Mouse (Mus musculus) gastrocnemius, adult 18-20 months (tissue): Measurements from ENCODE around the gene Olfr282. TPM values are rescaled to one million over a fixed set of nuclear protein-coding genes. Genes with fewer than 3 reads are reported as not detected.
"Not testable (repeated sequence)": the region's sequence is repeated elsewhere in the genome, so short reads cannot be mapped to it uniquely, and the experiment has no call there.

Source experiments
- DNase-seq: peaks from one replicate; pipeline ENCODE4 v3.0.0; 2021; ENCODE audit warnings: low spot score
- long read RNA-seq, 2 experiments: library from polyadenylated mRNA; stranded (forward); transcript quantifications; one replicate each; pipeline ENCODE4 v2.0.0; 2021
- total RNA-seq, 2 experiments: library from RNA; stranded (reverse); gene quantifications; 2 replicates each; pipeline ENCODE4 v1.2.3; 2021

The Olfr282 gene
- total RNA-seq = not detected
- long read RNA-seq, experiment 1 = 0 reads
- long read RNA-seq, experiment 2 = 0 reads

- DNase-seq = not testable (repeated sequence)
These were observed at the start of gene Olfr282 for GRCm38 (mm10) chr15:98430925-98431324. Gene Olfr282, plus strand, starts transcription at chr15:98431225.

- DNase-seq = no peak
These were observed 43.4 kb upstream of the Olfr282 start for GRCm38 (mm10) chr15:98387621-98388020.

DNA sequence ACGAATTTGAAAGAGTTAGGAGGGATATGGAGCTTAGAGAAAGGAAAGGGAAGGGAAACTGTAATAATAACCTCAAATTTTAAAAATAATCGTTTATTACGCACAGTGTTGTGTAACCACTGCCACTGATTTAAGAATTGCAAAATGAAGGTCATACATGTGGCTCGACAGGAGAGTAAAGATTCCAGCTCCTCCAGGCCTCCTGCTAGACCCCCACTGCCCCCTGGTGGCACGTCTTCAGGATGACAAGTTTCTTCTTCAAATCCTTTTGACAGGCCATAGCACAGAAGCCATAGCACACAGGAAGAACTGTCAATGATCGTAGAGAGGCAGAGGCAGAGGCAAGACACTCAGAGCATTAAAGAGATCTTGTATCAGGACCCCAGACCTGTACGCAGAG is 41.2 kb upstream of the Olfr282 start:
- peak; percentile 69 for DNase-seq

DNA sequence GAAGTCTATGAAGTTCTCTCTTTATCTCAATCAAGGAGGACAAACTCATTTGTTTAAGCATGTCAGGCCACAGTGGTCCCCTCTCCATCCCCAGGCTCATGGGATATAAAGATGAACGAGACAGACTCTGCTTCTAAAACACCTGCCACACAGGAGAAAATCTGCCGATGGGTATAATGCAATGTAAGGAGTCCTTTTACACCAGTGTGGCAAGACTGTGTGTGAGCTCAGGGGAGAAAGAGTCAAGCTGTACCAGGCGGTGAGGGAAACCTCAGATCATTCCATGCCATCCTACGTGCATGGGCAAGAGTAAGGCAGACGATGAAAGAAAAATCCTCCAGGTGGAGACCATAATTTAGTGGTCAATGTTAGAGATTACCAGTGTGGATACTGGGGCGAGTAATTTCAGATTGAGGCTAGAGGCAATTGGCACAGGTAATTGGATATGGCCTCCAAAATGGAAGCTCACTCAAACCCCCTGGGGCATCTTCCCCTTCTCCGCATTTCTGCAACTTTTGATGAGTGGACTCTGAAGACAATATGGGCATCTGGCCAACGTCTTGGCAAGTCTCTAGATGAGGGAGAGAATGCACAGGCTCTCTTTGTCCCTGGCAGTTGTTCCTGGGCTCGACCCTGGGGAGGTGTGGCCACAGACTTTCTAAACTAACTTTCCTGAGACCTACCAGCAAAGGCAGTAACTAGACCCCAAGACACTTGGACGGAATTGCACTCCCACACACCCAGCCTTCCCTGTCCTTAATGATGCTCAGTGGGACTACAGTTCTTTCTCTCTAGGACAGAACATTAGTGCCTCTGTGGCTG is 39.7 kb upstream of the Olfr282 start:
- DNase-seq = peak; percentile 9

DNA sequence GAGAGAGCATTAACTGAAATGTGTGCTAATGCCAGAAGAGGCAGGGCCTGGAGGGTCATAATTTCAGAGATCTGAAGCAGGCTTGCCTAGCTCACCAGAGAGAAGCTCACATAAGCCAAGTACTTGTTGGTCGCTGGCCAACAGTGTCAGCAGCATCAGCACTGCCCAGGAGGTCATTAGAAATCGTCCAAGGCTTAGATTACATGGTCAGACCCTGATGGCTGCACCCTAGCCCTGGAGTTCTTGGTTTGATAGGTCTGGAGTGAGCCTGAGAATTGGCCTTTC is 39.2 kb upstream of the Olfr282 start:
- DNase-seq = peak; percentile 32

GRCm38 (mm10) chr15:98397136-98397535 is 33.9 kb upstream of the Olfr282 start:
- no peak for DNase-seq

DNA sequence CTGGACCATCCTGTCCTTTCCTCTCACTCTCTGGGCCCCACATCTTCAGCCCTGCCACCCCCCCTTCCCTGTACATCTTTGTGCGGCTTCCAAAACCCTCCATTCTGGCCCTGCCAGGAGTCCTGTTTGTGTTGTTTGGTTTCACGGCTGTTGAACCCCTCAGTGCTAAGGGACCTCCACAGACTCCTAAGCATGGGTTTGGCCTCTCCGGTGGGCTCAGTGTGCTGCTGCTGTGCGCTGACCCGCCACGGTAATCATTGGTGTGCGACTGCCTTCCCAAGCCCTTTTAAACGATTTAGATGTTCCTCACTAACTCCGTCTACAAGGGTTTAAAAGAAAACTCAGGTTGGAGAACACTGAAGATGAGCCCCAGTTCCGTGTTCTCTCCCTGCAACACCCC is 28.7 kb upstream of the Olfr282 start:
- DNase-seq = no peak

- DNase-seq = no peak
These were observed 22.5 kb upstream of the Olfr282 start for GRCm38 (mm10) chr15:98408406-98409060.

GRCm38 (mm10) chr15:98409635-98410034 is 21.4 kb upstream of the Olfr282 start:
- DNase-seq = no peak

- no peak for DNase-seq
These were observed 20.8 kb upstream of the Olfr282 start for GRCm38 (mm10) chr15:98410249-98410648.

GRCm38 (mm10) chr15:98415996-98416395 is 15.0 kb upstream of the Olfr282 start:
- no peak for DNase-seq

DNA sequence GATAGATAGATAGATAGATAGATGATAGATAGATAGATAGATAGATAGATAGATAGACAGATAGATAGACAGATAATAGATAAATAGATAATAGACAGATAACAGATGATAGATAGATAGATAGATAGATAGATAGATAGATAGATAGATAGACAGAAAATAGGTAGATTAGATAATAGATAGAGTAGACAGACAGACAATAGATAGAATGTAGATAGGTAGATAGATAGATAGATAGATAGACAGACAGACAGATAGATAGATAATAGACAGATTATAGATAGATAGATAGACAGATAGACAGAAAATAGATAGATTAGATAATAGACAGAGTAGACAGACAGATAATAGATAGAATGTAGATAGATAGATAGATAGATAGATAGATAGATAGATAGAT is 14.2 kb upstream of the Olfr282 start:
- DNase-seq = not testable (repeated sequence)

DNA sequence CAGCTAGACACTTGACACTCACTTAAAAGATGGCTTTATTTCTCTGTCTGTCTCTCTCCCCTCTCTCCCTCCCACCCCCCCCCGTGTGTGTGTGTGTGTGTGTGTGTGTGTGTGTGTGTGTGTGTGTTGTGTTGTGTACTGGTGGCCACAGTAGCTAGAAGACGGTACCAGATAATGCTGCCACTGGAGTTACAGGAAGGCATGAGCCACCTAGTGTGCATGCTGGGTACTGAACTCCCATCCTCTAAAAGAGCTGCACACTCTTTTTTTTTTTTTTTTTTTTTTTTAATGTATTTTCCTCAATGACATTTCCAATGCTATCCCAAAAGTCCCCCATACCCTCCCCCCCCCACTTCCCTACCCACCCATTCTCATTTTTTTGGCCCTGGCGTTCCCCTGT is 13.7 kb upstream of the Olfr282 start:
- not testable (repeated sequence) for DNase-seq

- no peak for DNase-seq
These were observed 12.9 kb upstream of the Olfr282 start for GRCm38 (mm10) chr15:98418096-98418495.

DNA sequence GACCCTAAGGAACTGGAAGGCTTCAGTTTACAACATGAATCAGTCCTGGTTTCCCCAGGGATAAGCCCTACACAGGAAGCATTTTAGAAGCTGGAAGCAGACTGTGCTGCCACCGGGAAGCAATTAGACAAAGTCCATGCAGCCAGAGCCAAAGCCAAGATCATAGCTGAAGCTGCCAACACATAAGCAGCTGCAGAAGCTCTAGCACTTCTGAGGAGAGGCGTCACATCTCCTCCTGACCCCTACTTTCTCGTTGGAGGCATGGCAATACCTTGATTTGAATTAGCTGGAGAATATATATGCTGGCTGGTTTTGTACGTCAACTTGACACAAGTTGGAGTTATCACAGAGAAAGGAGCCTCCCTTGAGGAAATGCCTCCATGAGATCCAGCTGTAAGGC is 10.1 kb upstream of the Olfr282 start:
- no peak for DNase-seq

GRCm38 (mm10) chr15:98424326-98424725 is 6.7 kb upstream of the Olfr282 start:
- peak; percentile 22 for DNase-seq

GRCm38 (mm10) chr15:98424753-98425152 is 6.3 kb upstream of the Olfr282 start:
- no peak for DNase-seq

DNA sequence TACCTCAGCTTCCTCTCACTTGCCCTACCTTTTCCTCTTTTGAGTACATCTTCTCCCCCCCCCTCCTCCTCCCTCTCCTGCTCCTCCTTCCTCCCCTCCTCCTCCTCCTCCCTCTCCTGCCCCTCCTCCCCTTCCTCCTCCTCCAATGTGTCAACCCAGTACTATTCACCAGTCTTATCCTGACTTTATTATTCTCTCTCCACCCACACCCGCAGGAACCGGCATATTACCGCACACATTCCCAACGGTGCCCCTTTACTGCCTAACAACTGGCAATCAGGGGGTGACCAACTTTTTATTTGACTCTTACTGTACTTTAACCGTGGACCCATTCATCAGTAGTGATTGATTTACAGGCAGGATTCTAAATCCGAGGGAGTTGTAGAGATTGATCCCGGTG is 5.8 kb upstream of the Olfr282 start:
- DNase-seq = no peak

DNA sequence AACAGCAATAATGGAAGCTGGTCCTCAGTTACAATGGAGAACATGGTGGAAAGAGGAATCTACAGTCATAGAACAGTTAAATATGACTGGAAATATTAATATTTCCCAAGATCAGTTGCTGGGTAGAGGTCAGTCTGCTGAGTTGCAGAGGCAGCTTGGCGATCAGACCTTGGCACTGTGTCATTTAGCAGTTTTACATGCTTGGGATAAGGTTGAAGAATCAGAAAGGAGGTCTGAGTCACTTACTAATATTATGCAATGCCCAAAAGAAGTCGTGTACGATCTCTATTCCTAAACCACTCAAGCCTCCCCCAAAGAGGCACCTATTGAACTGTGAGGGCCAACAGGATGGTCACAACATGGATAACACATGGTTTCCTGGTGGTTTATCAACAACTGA is 13.5 kb downstream of the Olfr282 start:
- no peak for DNase-seq

- DNase-seq = no peak
These were observed 17.5 kb downstream of the Olfr282 start for GRCm38 (mm10) chr15:98448521-98448920.

GRCm38 (mm10) chr15:98452288-98452687 is 21.3 kb downstream of the Olfr282 start, which contains the start of gene Olfr281:
Gene Olfr281, plus strand, starts transcription at chr15:98452588.
- DNase-seq = no peak

DNA sequence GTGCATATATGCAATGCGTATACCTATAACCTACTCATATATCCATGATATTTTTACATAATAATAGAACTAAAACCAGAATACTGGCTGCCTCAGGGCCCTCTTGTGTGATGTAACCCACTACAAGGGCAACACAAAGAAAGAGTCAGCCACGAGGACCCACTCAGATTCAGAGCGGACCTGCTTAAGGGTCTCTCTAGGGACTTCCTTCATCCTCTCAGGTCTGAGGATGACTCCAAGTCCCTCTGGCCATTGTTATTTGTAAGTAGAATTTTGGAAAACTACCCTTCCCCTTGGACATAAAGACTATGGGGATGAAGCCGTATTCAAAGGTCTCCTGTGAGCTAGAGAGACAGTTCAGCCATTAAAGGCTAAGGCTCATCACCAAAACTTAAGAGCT is 38.6 kb downstream of the Olfr282 start, which contains the start of gene OR5BS1P:
Gene OR5BS1P, plus strand, starts transcription at position 301 of the 400 bp plus-strand sequence.
- no peak for DNase-seq

GRCm38 (mm10) chr15:98471539-98471938 is 40.5 kb downstream of the Olfr282 start:
- DNase-seq = no peak
